Mouse (Mus musculus): ENCODE data around the gene Rbm8a2. TPM values are rescaled to one million over a fixed set of nuclear protein-coding genes. Genes with fewer than 3 reads are reported as not detected.

Rbm8a2 gene
- polyA plus RNA-seq, 1 experiment from 2014 or later = 1.2 TPM

Other genes with a start within 250 kb of the Rbm8a2 start
- 11.6 and 13.8 TPM in 2 replicates for gene Exo1, start 98.5 kb downstream of the Rbm8a2 start, polyA plus RNA-seq (2015; fragmentation: Nextera tagmentation; extraction: Ambion mirVana)
- not detected in 2 replicates for gene Gm38100, start 58.8 kb downstream of the Rbm8a2 start, polyA plus RNA-seq (2015; fragmentation: Nextera tagmentation; extraction: Ambion mirVana)

Measured in hindbrain, embryonic 13.5 days (tissue).